Mouse (Mus musculus) forebrain, embryonic 13.5 days (tissue): ENCODE measurements around the gene Meox2. TPM values are rescaled to one million over a fixed set of nuclear protein-coding genes. Genes with fewer than 3 reads are reported as not detected.

Experiments
- ATAC-seq: fragments of 200-750 bp; cut with Nextera tagmentation; 2 replicates; pipeline ENCODE4 v1.8.0; 2017
- H3K27ac ChIP-seq: fragments of 300-500 bp; sonication (generic); 2 replicates; pipeline ENCODE4 v1.5.1; 2015; ENCODE audit warnings: inconsistent platforms, mild to moderate bottlenecking, moderate library complexity
- H3K27me3 ChIP-seq: fragments of 300-500 bp; sonication (generic); 2 replicates; pipeline ENCODE4 v1.6.1; 2015; ENCODE audit warnings: mild to moderate bottlenecking, inconsistent platforms
- H3K36me3 ChIP-seq: fragments of 300-500 bp; sonication (generic); 2 replicates; pipeline ENCODE4 v1.6.1; 2015; ENCODE audit warnings: mild to moderate bottlenecking, inconsistent platforms; ENCODE audit not compliant: poor library complexity, severe bottlenecking
- H3K4me1 ChIP-seq: fragments of 300-500 bp; sonication (generic); 2 replicates; pipeline ENCODE4 v1.6.1; 2015; ENCODE audit warnings: inconsistent platforms
- H3K4me2 ChIP-seq: fragments of 300-500 bp; sonication (generic); 2 replicates; pipeline ENCODE4 v1.6.1; 2015; ENCODE audit warnings: inconsistent platforms, mild to moderate bottlenecking, moderate library complexity
- H3K4me3 ChIP-seq: fragments of 300-500 bp; sonication (generic); 2 replicates; pipeline ENCODE4 v1.5.1; 2015; ENCODE audit warnings: mild to moderate bottlenecking, inconsistent platforms
- H3K9ac ChIP-seq: fragments of 300-500 bp; sonication (generic); 2 replicates; pipeline ENCODE4 v1.6.1; 2015; ENCODE audit warnings: mild to moderate bottlenecking, inconsistent platforms
- H3K9me3 ChIP-seq: fragments of 300-500 bp; sonication (generic); replicated peaks from 2 replicates; pipeline ENCODE4 v1.6.1; 2016; ENCODE audit warnings: inconsistent platforms
- WGBS: fragments of 180-500 bp; shearing (Covaris S2); methylation state at CpG from one replicate; pipeline ENCODE4 v1.1.7; 2015; 5-methylcytosine and 5-hydroxymethylcytosine counted together
- polyA plus RNA-seq: library from polyadenylated mRNA; unstranded; fragments of >200 nt; fragmentation: Nextera tagmentation; extraction: Ambion mirVana; gene quantifications from 2 replicates; pipeline ENCODE4 v1.2.1, GENCODE M21; 2015

Gene Meox2
- polyA plus RNA-seq, 1 experiment from 2014 or later: 0.27 TPM

GRCm38 (mm10) chr12:37142080-37142703, 33.9 kb downstream of the Meox2 start:
- no peak for ATAC-seq
- Histone ChIP-seq H3K9me3 (no peaks in the 10 kb centered on the region), H3K4me2 (no peak overlapping the region), H3K27me3 (no peaks in the 10 kb centered on the region), H3K4me1 (no peaks in the 10 kb centered on the region), H3K27ac (no peak overlapping the region), H3K36me3 (no peaks in the 10 kb centered on the region), H3K9ac (no peak overlapping the region), H3K4me3 (no peak overlapping the region)
- WGBS: 43% methylated on average over 3 of the region's 3 CpGs

GRCm38 (mm10) chr12:37143879-37144278, 35.5 kb downstream of the Meox2 start:
- Histone ChIP-seq H3K4me1 (no peaks in the 10 kb centered on the region), H3K27ac (no peak overlapping the region), H3K4me2 (no peak overlapping the region), H3K27me3 (no peaks in the 10 kb centered on the region), H3K9ac (no peak overlapping the region), H3K9me3 (no peaks in the 10 kb centered on the region), H3K4me3 (no peak overlapping the region), H3K36me3 (no peaks in the 10 kb centered on the region)
- WGBS: 87% methylated on average over 1 of the region's 1 CpGs
- no peak for ATAC-seq

- Histone ChIP-seq H3K36me3 (no peaks in the 10 kb centered on the region), H3K27me3 (no peaks in the 10 kb centered on the region), H3K9me3 (no peaks in the 10 kb centered on the region), H3K4me3 (no peak overlapping the region), H3K27ac (no peak overlapping the region), H3K9ac (no peak overlapping the region), H3K4me2 (no peak overlapping the region), H3K4me1 (no peaks in the 10 kb centered on the region)
- no peak for ATAC-seq
Observed at GRCm38 (mm10) chr12:37167742-37168141, 59.4 kb downstream of the Meox2 start.

- Histone ChIP-seq H3K4me3 (no peak overlapping the region), H3K36me3 (no peaks in the 10 kb centered on the region), H3K4me2 (no peak overlapping the region), H3K27ac (no peak overlapping the region), H3K4me1 (no peaks in the 10 kb centered on the region), H3K9ac (no peak overlapping the region), H3K9me3 (no peaks in the 10 kb centered on the region), H3K27me3 (no peaks in the 10 kb centered on the region)
- over 99% methylated on average over 3 of the region's 3 CpGs for WGBS
- ATAC-seq: no peak
Observed at GRCm38 (mm10) chr12:37173324-37173723, 65.0 kb downstream of the Meox2 start.

- no peaks in the 10 kb centered on the region for H3K27me3 ChIP-seq
- no peak overlapping the region for H3K4me3 ChIP-seq
- H3K27ac ChIP-seq: no peak overlapping the region
- no peaks in the 10 kb centered on the region for H3K36me3 ChIP-seq
- H3K4me1 ChIP-seq: no peaks in the 10 kb centered on the region
- ATAC-seq: no peak
- H3K9ac ChIP-seq: no peak overlapping the region
- H3K9me3 ChIP-seq: no peaks in the 10 kb centered on the region
- H3K4me2 ChIP-seq: no peak overlapping the region
Observed at GRCm38 (mm10) chr12:37183689-37184088, 75.3 kb downstream of the Meox2 start.

GRCm38 (mm10) chr12:37188940-37189488, 80.7 kb downstream of the Meox2 start:
- Histone ChIP-seq H3K4me3 (no peak overlapping the region), H3K4me2 (no peak overlapping the region), H3K27me3 (no peaks in the 10 kb centered on the region), H3K4me1 (peaks cover 3% of the 10 kb centered on the region; the same call in 1 of the 2 replicates), H3K27ac (no peak overlapping the region), H3K36me3 (no peaks in the 10 kb centered on the region), H3K9me3 (no peaks in the 10 kb centered on the region), H3K9ac (no peak overlapping the region)
- no peak for ATAC-seq
- WGBS: 51% methylated on average over 5 of the region's 5 CpGs

Other genes with a start within 250 kb of the Meox2 start
- 0.14 and 0.48 TPM in 2 replicates for gene Agmo, start 133.1 kb downstream of the Meox2 start, polyA plus RNA-seq